Mouse (Mus musculus) stomach, embryonic 16.5 days (tissue): ENCODE data around the gene Opcml. TPM values are rescaled to one million over a fixed set of nuclear protein-coding genes. Genes with fewer than 3 reads are reported as not detected.

Experiments
- ATAC-seq: fragments of 200-750 bp; cut with Nextera tagmentation; 2 replicates; pipeline ENCODE4 v1.8.0; 2017; ENCODE audit warnings: moderate number of reproducible peaks, moderate TSS enrichment; ENCODE audit not compliant: insufficient read depth, low FRiP score
- H3K27ac ChIP-seq: fragments of 300-500 bp; sonication (generic); 2 replicates; pipeline ENCODE4 v1.5.1; 2014; ENCODE audit warnings: low read length
- H3K27me3 ChIP-seq: fragments of 300-500 bp; sonication (generic); 2 replicates; pipeline ENCODE4 v1.6.1; 2014; ENCODE audit warnings: low read length, control low read depth, mixed read lengths; ENCODE audit not compliant: control insufficient read depth, insufficient read depth
- H3K36me3 ChIP-seq: fragments of 300-500 bp; sonication (generic); 2 replicates; pipeline ENCODE4 v1.6.1; 2014; ENCODE audit warnings: low read length; ENCODE audit not compliant: control insufficient read depth, insufficient read depth
- H3K4me1 ChIP-seq: fragments of 300-500 bp; sonication (generic); 2 replicates; pipeline ENCODE4 v1.6.1; 2014; ENCODE audit warnings: low read length, control low read depth, mixed read lengths; ENCODE audit not compliant: control insufficient read depth, insufficient read depth
- H3K4me2 ChIP-seq: fragments of 300-500 bp; sonication (generic); 2 replicates; pipeline ENCODE4 v1.6.1; 2014; ENCODE audit warnings: low read depth, low read length, mixed read lengths
- H3K4me3 ChIP-seq: fragments of 300-500 bp; sonication (generic); replicated peaks from 2 replicates; pipeline ENCODE4 v1.5.1; 2014; ENCODE audit warnings: mild to moderate bottlenecking, low read length
- H3K9ac ChIP-seq: fragments of 300-500 bp; sonication (generic); 2 replicates; pipeline ENCODE4 v1.6.1; 2014; ENCODE audit warnings: low read length
- H3K9me3 ChIP-seq: fragments of 300-500 bp; sonication (generic); replicated peaks from 2 replicates; pipeline ENCODE4 v1.6.1; 2016; ENCODE audit warnings: low read length, control low read depth; ENCODE audit not compliant: control insufficient read depth
- WGBS: fragments of 180-500 bp; shearing (Covaris S2); extraction: QIAGEN DNeasy Blood & Tissue Kit; methylation state at CpG from one replicate; pipeline ENCODE4 v1.1.7; 2014; 5-methylcytosine and 5-hydroxymethylcytosine counted together
- microRNA-seq: library from miRNA; unstranded; fragments of <30 nt; microRNA quantifications from one replicate; pipeline ENCODE4, GENCODE M21; 2016
- polyA plus RNA-seq: library from polyadenylated mRNA; unstranded; fragments of >200 nt; fragmentation: Nextera tagmentation; extraction: Ambion mirVana; gene quantifications from 2 replicates; pipeline ENCODE4 v1.2.1, GENCODE M21; 2015

The Opcml gene
- polyA plus RNA-seq, 1 experiment from 2014 or later: 2.8 TPM

DNA sequence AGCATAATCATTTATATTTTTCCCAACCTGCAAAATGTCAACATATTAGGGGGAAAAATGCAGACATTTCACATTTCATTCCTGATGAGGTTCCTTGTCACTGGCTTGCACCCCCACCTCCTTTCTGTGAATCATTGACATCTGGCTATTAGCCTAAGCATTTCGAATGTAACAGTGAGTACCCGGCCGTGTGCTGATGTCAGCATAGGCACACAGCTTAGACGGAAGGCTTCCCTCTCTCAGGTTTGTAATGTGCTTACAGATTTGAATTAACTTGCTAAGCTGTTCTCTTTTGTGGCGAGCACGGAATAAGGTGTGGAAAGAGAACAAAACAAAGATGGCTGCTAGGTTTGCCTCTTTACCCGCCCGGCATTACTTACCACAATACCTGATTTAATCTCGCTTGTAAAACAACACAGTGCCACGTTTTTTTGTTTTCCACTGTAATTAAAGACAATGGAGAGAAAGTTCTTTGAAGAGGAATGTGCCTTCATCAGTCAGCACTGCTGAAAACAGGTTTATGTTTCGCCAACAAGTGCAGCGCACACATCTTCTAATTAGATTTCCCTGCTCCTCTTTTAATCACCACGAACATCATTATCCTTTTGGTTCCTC, 1121.1 kb downstream of the Opcml start:
- no peaks in the 10 kb centered on the region for H3K4me1 ChIP-seq
- H3K4me2 ChIP-seq: no peak overlapping the region
- no peaks in the 10 kb centered on the region for H3K9me3 ChIP-seq
- H3K27ac ChIP-seq: no peak overlapping the region
- H3K27me3 ChIP-seq: no peaks in the 10 kb centered on the region
- no peak overlapping the region for H3K4me3 ChIP-seq
- H3K36me3 ChIP-seq: no peaks in the 10 kb centered on the region
- 56% methylated on average over 13 of the region's 13 CpGs for WGBS
- no peak overlapping the region for H3K9ac ChIP-seq
- ATAC-seq: no peak

- no peak overlapping the region for H3K9ac ChIP-seq
- H3K27me3 ChIP-seq: no peaks in the 10 kb centered on the region
- H3K27ac ChIP-seq: no peak overlapping the region
- 79% methylated on average over 2 of the region's 2 CpGs for WGBS
- no peaks in the 10 kb centered on the region for H3K4me1 ChIP-seq
- H3K4me2 ChIP-seq: no peak overlapping the region
- no peaks in the 10 kb centered on the region for H3K36me3 ChIP-seq
- no peak overlapping the region for H3K4me3 ChIP-seq
- ATAC-seq: no peak
- no peaks in the 10 kb centered on the region for H3K9me3 ChIP-seq
Measured at GRCm38 (mm10) chr9:28932069-28932468, 1141.5 kb downstream of the Opcml start.

DNA sequence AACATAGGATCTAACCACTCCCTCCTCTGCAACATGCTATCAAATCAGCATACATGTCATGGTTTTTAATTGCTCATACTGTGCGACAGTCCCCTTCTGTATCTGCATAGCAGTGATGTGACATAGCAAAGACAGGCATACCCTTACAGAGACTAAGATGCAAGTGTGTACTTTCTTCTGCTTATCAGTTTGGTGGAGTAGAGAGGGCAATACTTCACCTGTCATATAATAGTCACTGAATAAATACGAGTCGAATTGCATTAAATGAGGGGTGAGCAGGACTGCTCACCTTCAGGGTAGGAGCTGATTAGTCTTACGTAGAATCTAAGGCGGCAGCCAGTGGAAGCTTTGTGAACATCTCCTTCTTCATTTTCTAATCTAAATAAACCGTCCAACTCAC, 1146.6 kb downstream of the Opcml start:
- 37% methylated on average over 6 of the region's 6 CpGs for WGBS
- no peaks in the 10 kb centered on the region for H3K9me3 ChIP-seq
- no peak for ATAC-seq
- H3K4me1 ChIP-seq: no peaks in the 10 kb centered on the region
- H3K36me3 ChIP-seq: no peaks in the 10 kb centered on the region
- H3K4me3 ChIP-seq: no peak overlapping the region
- H3K4me2 ChIP-seq: no peak overlapping the region
- no peaks in the 10 kb centered on the region for H3K27me3 ChIP-seq
- no peak overlapping the region for H3K9ac ChIP-seq
- no peak overlapping the region for H3K27ac ChIP-seq

DNA sequence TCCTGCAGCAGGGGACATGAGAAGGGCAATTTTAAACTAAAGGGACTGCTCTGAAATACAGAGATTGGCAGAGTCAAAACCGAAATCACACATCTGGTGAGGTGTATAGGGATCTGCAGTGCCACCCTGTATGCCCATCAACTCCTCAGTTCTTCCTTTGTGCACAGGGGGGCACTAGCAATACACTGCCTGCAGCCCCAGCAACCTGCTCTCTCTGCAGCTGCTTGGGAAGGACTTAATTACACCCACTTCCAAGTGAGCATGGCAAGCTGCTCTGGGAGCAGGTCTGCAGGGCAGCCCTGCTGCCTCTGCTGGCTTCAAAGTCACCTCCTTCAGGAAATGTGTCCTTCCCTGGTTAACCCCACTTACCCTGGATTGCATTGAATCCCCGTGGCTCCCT, 1147.4 kb downstream of the Opcml start:
- H3K4me2 ChIP-seq: no peak overlapping the region
- WGBS: 51% methylated on average over 2 of the region's 2 CpGs
- no peaks in the 10 kb centered on the region for H3K27me3 ChIP-seq
- H3K4me3 ChIP-seq: no peak overlapping the region
- no peaks in the 10 kb centered on the region for H3K36me3 ChIP-seq
- ATAC-seq: no peak
- H3K9me3 ChIP-seq: no peaks in the 10 kb centered on the region
- H3K9ac ChIP-seq: no peak overlapping the region
- no peak overlapping the region for H3K27ac ChIP-seq
- H3K4me1 ChIP-seq: no peaks in the 10 kb centered on the region

GRCm38 (mm10) chr9:28940901-28941300, 1150.3 kb downstream of the Opcml start:
- Histone ChIP-seq H3K4me1 (no peaks in the 10 kb centered on the region), H3K4me2 (no peak overlapping the region), H3K36me3 (no peaks in the 10 kb centered on the region), H3K9me3 (no peaks in the 10 kb centered on the region), H3K27me3 (no peaks in the 10 kb centered on the region), H3K9ac (no peak overlapping the region), H3K27ac (no peak overlapping the region), H3K4me3 (no peak overlapping the region)
- no peak for ATAC-seq

GRCm38 (mm10) chr9:28969455-28969854, 1178.9 kb downstream of the Opcml start:
- 74% methylated on average over 1 of the region's 1 CpGs for WGBS

More at GRCm38 (mm10) chr9:28969455-28969854, 1178.9 kb downstream of the Opcml start:
- Histone ChIP-seq H3K9me3 (no peaks in the 10 kb centered on the region), H3K4me2 (no peak overlapping the region), H3K27me3 (no peaks in the 10 kb centered on the region), H3K9ac (no peak overlapping the region), H3K4me3 (no peak overlapping the region), H3K4me1 (no peaks in the 10 kb centered on the region), H3K36me3 (no peaks in the 10 kb centered on the region), H3K27ac (no peak overlapping the region)
- no peak for ATAC-seq

Small RNA genes within 50 kb of the gene (microRNA-seq; reads per million reads assigned to microRNA genes)
- not detected for gene Gm44316
